Mouse (Mus musculus) liver, embryonic 15.5 days (tissue): ENCODE measurements around the gene Slc25a29. TPM values are rescaled to one million over a fixed set of nuclear protein-coding genes. Genes with fewer than 3 reads are reported as not detected.
"Not testable (repeated sequence)": the region's sequence is repeated elsewhere in the genome, so short reads cannot be mapped to it uniquely, and the experiment has no call there.

ENCODE experiments used
- ATAC-seq: fragments of 200-750 bp; cut with Nextera tagmentation; 2 replicates; pipeline ENCODE4 v1.8.0; 2017; ENCODE audit warnings: moderate number of reproducible peaks, mild to moderate bottlenecking, moderate library complexity; ENCODE audit not compliant: insufficient read depth
- H3K27ac ChIP-seq: fragments of 300-500 bp; sonication (generic); replicated peaks from 2 replicates; pipeline ENCODE4 v1.5.1; 2015; ENCODE audit warnings: mild to moderate bottlenecking, inconsistent platforms
- H3K27me3 ChIP-seq: fragments of 300-500 bp; sonication (generic); 2 replicates; pipeline ENCODE4 v1.6.1; 2015; ENCODE audit warnings: mild to moderate bottlenecking, inconsistent platforms
- H3K36me3 ChIP-seq: fragments of 300-500 bp; sonication (generic); replicated peaks from 2 replicates; pipeline ENCODE4 v1.6.1; 2015; ENCODE audit warnings: moderate library complexity, mild to moderate bottlenecking, inconsistent platforms
- H3K4me1 ChIP-seq: fragments of 300-500 bp; sonication (generic); replicated peaks from 2 replicates; pipeline ENCODE4 v1.6.1; 2015; ENCODE audit warnings: inconsistent platforms
- H3K4me2 ChIP-seq: fragments of 300-500 bp; sonication (generic); 2 replicates; pipeline ENCODE4 v1.6.1; 2015; ENCODE audit warnings: moderate library complexity, mild to moderate bottlenecking, inconsistent platforms
- H3K4me3 ChIP-seq: fragments of 300-500 bp; sonication (generic); replicated peaks from 2 replicates; pipeline ENCODE4 v1.5.1; 2015; ENCODE audit warnings: mild to moderate bottlenecking, inconsistent platforms
- H3K9ac ChIP-seq: fragments of 300-500 bp; sonication (generic); 2 replicates; pipeline ENCODE4 v1.6.1; 2015; ENCODE audit warnings: moderate library complexity, mild to moderate bottlenecking, inconsistent platforms
- H3K9me3 ChIP-seq: fragments of 300-500 bp; sonication (generic); replicated peaks from 2 replicates; pipeline ENCODE4 v1.6.1; 2016; ENCODE audit warnings: inconsistent platforms
- WGBS: fragments of 180-500 bp; shearing (Covaris S2); methylation state at CpG from one replicate; pipeline ENCODE4 v1.1.7; 2015; ENCODE audit warnings: mixed read lengths; ENCODE audit not compliant: insufficient replicate concordance; 5-methylcytosine and 5-hydroxymethylcytosine counted together
- polyA plus RNA-seq: library from polyadenylated mRNA; unstranded; fragments of >200 nt; fragmentation: Nextera tagmentation; extraction: Ambion mirVana; gene quantifications from 2 replicates; pipeline ENCODE4 v1.2.1, GENCODE M21; 2015

The Slc25a29 gene
- polyA plus RNA-seq, 1 experiment from 2014 or later, result 1.3 TPM

DNA sequence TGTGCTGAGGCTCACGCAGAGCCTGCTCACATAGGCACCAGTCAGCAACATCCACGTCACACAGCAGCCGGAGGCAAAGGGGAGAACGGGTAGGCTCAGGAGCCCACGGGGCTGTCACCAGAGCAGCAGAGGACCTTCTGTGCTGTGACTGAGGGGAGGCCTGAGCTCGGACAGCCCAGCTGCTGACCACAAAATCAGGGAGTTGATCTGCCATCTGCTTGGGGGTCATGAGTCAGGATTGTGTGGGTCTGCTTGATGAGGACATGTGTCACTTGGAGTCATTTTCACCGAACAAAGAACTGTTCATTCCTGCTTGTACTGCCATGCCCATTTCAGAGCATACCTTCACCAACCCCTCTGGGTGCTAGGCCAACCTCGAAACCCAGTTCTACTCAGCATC is 20.5 kb upstream of the Slc25a29 start:
- no peak for ATAC-seq
- no peak overlapping the region for H3K27ac ChIP-seq
- H3K9me3 ChIP-seq, result no peaks in the 10 kb centered on the region
- peak overlapping the region; percentile 24; the same call in 1 of the 2 replicates for H3K4me3 ChIP-seq
- H3K4me2 ChIP-seq, result peak overlapping the region; percentile 39
- peaks cover 8% of the 10 kb centered on the region; the same call in 1 of the 2 replicates for H3K36me3 ChIP-seq
- H3K4me1 ChIP-seq, result peaks cover 12% of the 10 kb centered on the region
- H3K9ac ChIP-seq, result peak overlapping the region; percentile 29; the same call in 1 of the 2 replicates
- no peaks in the 10 kb centered on the region for H3K27me3 ChIP-seq
- WGBS, result 67% methylated on average over 8 of the region's 8 CpGs

DNA sequence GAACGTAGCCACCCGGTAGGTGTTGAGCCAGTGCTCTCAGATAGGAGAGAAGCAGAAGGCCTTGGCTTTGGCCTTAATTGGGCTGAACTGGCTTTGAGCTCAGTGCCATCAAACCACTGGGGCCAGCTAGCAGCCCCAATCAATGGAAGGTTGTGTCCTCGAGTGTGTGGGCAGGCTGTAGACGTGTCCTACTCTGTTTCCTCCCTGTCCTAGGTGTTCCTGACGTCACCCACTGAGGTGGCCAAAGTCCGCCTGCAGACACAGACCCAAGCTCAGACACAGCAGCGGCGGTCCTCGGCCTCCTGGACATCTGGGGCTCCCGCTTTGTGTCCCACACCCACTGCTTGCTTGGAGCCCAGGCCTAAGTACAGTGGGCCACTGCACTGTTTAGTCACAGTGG is 19.4 kb upstream of the Slc25a29 start:
- Histone ChIP-seq H3K4me3 (peak overlapping the region; percentile 24), H3K4me1 (peaks cover 23% of the 10 kb centered on the region), H3K4me2 (peak overlapping the region; percentile 39), H3K36me3 (no peaks in the 10 kb centered on the region), H3K9ac (no peak overlapping the region), H3K27me3 (no peaks in the 10 kb centered on the region), H3K9me3 (no peaks in the 10 kb centered on the region), H3K27ac (peak overlapping the region; percentile 24; the same call in 1 of the 2 replicates)
- WGBS, result 70% methylated on average over 10 of the region's 10 CpGs
- ATAC-seq, result peak; percentile 65

DNA sequence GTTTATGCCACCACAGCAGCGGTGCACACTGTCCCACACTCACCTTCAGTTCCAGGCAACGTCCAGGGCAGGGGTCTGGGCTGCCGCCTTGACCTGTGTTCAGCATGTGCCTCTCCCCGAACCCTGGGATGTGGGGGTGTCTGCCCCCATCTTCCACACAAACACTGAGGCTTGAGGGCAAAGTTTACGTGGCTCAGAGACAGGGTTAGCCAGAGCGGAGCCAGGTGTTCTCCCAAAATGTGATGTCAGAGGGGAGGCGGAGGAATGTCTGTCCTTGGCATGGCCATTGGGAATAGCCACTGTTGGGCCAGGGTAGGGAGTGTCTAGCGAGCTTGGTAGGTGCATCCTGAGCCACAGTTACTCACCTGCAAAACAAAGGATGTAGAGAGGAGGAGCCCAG is 17.1 kb upstream of the Slc25a29 start:
- H3K4me3 ChIP-seq, result no peak overlapping the region
- H3K27me3 ChIP-seq, result no peaks in the 10 kb centered on the region
- no peak for ATAC-seq
- no peak overlapping the region for H3K27ac ChIP-seq
- no peak overlapping the region for H3K9ac ChIP-seq
- no peaks in the 10 kb centered on the region for H3K9me3 ChIP-seq
- no peaks in the 10 kb centered on the region for H3K36me3 ChIP-seq
- H3K4me1 ChIP-seq, result peaks cover 25% of the 10 kb centered on the region
- 74% methylated on average over 8 of the region's 8 CpGs for WGBS
- H3K4me2 ChIP-seq, result no peak overlapping the region

DNA sequence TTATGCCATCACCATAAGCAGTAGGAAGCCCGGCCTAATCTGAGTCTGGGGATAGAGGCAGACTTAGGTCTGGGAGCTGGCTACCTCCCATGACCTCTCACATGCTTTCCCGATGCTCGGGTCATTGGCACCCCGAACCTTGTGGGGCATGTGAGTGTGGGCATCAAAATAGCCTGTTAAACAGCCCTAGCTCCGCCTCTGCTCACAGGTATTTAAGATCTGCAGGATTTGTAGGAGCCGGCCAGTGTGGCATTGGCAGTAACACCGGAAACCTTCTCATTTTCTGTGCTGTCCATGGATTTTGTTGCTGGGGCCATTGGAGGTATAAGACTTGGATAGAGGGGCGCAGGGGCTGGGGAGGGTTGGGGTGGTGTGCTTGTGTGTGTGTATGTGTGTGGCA is 15.2 kb upstream of the Slc25a29 start:
- 77% methylated on average over 8 of the region's 8 CpGs for WGBS
- H3K9ac ChIP-seq, result no peak overlapping the region
- peak overlapping the region; percentile 70 for H3K27ac ChIP-seq

DNA sequence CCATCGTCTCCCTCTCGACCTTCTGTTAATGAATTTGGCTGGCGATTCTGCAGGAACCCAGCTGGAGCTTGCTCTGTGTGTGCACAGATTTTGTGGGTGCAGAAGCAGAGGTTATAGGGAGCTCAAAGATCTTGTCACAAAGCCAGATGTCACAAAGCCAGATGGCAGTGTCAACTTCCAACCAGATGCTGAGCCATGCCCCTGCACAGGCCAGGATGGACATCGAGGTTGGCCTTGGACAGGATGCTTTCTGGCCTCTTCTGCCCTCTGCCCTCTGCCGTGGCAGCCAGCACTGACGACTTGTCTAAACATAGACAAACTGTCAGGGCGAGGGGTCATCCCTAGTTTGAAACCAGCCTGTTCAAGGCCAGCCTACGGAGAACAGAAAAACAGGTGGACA is 14.4 kb upstream of the Slc25a29 start:
- no peaks in the 10 kb centered on the region for H3K9me3 ChIP-seq
- peak overlapping the region; percentile 70; the same call in 1 of the 2 replicates for H3K27ac ChIP-seq
- H3K4me1 ChIP-seq, result peaks cover 30% of the 10 kb centered on the region
- H3K36me3 ChIP-seq, result no peaks in the 10 kb centered on the region
- ATAC-seq, result peak; percentile 69
- H3K9ac ChIP-seq, result no peak overlapping the region
- no peak overlapping the region for H3K4me2 ChIP-seq
- WGBS, result 65% methylated on average over 8 of the region's 8 CpGs
- no peak overlapping the region for H3K4me3 ChIP-seq
- no peaks in the 10 kb centered on the region for H3K27me3 ChIP-seq

More for the DNA sequence above, 15.2 kb upstream of the Slc25a29 start:
- Histone ChIP-seq H3K4me2 (no peak overlapping the region), H3K9me3 (no peaks in the 10 kb centered on the region), H3K36me3 (no peaks in the 10 kb centered on the region), H3K4me1 (peaks cover 23% of the 10 kb centered on the region), H3K4me3 (no peak overlapping the region), H3K27me3 (no peaks in the 10 kb centered on the region)
- ATAC-seq, result no peak

DNA sequence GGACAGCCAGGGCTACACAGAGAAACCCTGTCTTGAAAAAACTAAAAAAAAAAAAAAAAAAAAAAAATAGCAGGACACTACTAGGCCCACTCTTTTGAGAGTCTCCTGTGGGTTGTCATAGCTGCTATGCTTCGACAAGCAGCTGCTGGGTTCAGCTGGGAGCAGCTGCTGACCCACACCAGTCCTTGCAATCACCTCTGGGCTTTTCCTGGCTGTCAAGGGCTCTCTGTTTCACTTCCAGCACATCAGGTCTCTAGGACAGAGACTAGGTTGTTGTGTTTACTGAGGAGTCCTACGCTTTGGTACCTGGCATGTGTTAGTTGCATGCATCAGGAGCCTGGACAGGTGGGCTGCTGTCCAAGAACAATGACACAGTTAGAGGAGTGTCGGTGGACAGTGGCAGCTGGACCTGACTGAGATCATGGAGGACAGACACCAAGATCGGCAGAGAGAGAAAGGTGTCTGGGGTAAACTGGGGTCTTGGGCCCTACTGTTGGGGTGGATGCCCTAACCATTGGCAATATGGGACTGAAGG is 13.9 kb upstream of the Slc25a29 start:
- no peak overlapping the region; the same call in 1 of the 2 replicates for H3K27ac ChIP-seq

DNA sequence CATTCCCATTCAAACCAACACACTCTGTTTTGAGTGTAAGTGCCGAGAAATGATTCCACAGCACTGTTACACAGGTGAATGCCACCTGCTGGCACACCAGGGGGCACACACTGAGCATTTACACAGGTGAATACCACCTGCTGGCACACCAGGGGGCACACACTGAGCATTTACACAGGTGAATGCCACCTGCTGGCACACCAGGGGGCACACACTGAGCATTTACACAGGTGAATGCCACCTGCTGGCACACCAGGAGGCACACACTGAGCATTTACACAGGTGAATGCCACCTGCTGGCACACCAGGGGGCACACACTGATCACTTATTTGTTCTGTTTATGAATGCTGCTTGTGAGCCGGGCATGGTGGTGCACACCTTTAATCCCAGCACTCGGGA is 12.3 kb upstream of the Slc25a29 start:
- not testable (repeated sequence) for H3K4me3 ChIP-seq, H3K9ac ChIP-seq, H3K27me3 ChIP-seq, H3K27ac ChIP-seq, ATAC-seq, H3K36me3 ChIP-seq, H3K9me3 ChIP-seq, H3K4me2 ChIP-seq
- 66% methylated on average over 3 of the region's 3 CpGs for WGBS
- peaks cover 42% of the 10 kb centered on the region for H3K4me1 ChIP-seq

More for the DNA sequence above, 13.9 kb upstream of the Slc25a29 start:
- Histone ChIP-seq H3K4me3 (no peak overlapping the region), H3K4me1 (peaks cover 36% of the 10 kb centered on the region), H3K9me3 (no peaks in the 10 kb centered on the region), H3K4me2 (no peak overlapping the region), H3K27me3 (no peaks in the 10 kb centered on the region), H3K9ac (no peak overlapping the region), H3K36me3 (peaks cover 3% of the 10 kb centered on the region; the same call in 1 of the 2 replicates)
- no peak for ATAC-seq
- 71% methylated on average over 4 of the region's 4 CpGs for WGBS

DNA sequence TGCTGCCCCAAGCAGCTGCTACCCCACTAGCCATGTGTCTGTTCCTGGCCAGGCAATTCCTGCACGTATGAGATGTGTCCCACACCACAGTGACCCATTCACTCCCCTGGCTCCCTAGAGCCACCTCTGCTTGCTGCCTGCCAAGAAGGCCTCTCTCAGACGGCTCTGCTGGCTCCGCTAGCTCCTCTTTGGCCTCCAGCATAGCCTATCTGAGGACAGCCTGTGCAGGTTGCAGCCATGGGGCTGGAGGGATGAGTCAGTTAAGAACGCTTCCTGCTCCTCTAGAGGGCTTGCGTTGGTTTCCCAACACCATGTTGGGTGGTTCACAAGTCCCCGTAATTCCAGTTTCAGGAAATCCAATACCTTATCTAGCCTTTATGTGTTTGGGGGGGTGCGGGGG is 7.0 kb upstream of the Slc25a29 start:
- Histone ChIP-seq H3K36me3 (peaks cover 15% of the 10 kb centered on the region; the same call in 1 of the 2 replicates), H3K9me3 (no peaks in the 10 kb centered on the region), H3K4me3 (no peak overlapping the region), H3K27ac (no peak overlapping the region), H3K4me1 (peaks cover 28% of the 10 kb centered on the region), H3K9ac (no peak overlapping the region), H3K27me3 (no peaks in the 10 kb centered on the region), H3K4me2 (no peak overlapping the region)
- ATAC-seq, result no peak
- WGBS, result 70% methylated on average over 7 of the region's 7 CpGs

DNA sequence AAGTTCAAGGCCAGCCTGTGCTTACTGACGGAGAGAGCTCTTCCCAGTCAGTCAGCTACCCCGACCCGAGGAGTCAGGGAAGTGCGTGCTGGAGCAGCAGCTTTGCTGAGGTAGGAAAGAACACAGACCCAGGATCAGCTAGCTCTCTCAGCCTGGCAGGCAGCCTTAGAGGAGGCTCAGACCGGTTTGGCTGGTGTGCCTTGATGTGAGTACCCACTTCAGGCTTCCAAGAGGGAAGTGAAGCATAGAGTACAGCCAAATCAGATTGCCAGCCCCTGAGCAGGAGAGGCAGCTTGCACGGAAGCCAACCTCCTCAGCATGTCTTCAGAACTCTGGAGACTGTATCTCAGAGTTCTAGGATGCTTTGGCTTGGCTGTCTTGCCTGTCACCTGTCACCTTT is 5.5 kb upstream of the Slc25a29 start:
- WGBS, result 77% methylated on average over 6 of the region's 6 CpGs
- H3K4me2 ChIP-seq, result no peak overlapping the region
- peaks cover 15% of the 10 kb centered on the region; the same call in 1 of the 2 replicates for H3K36me3 ChIP-seq
- no peak overlapping the region for H3K27ac ChIP-seq
- no peak overlapping the region for H3K4me3 ChIP-seq
- no peaks in the 10 kb centered on the region for H3K9me3 ChIP-seq
- H3K27me3 ChIP-seq, result no peaks in the 10 kb centered on the region
- no peak overlapping the region for H3K9ac ChIP-seq
- peaks cover 43% of the 10 kb centered on the region for H3K4me1 ChIP-seq
- no peak for ATAC-seq

DNA sequence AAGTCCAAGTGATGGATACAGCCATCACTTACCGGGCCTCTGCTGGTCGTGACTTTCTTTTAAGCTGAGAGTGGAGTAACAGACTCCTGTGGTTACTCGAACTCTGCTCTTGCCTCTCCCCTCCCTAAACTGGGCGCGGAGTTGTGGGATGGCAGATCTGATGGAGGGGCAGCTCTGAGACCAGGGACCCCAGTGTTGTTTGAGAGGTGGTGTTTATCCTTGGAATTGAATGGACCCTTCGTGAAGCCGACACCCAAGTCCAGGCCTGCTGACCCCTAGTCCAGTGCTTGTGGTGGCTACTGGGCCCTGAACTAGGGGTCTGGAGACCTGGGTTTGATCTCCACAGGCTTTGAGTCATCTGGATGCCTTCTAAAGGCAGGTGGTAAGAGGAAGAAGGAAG is 1.0 kb upstream of the Slc25a29 start:
- WGBS, result 37% methylated on average over 7 of the region's 7 CpGs
- Histone ChIP-seq H3K4me1 (peaks cover 44% of the 10 kb centered on the region), H3K27ac (no peak overlapping the region), H3K4me2 (peak overlapping the region; percentile 99), H3K36me3 (0 out of 2 replicates have a peak, but pooled peaks cover 3% of the 10 kb centered on the region), H3K4me3 (peak overlapping the region; percentile 67), H3K27me3 (peaks cover 6% of the 10 kb centered on the region; the same call in 1 of the 2 replicates), H3K9me3 (no peaks in the 10 kb centered on the region), H3K9ac (peak overlapping the region; percentile 64)
- no peak for ATAC-seq

DNA sequence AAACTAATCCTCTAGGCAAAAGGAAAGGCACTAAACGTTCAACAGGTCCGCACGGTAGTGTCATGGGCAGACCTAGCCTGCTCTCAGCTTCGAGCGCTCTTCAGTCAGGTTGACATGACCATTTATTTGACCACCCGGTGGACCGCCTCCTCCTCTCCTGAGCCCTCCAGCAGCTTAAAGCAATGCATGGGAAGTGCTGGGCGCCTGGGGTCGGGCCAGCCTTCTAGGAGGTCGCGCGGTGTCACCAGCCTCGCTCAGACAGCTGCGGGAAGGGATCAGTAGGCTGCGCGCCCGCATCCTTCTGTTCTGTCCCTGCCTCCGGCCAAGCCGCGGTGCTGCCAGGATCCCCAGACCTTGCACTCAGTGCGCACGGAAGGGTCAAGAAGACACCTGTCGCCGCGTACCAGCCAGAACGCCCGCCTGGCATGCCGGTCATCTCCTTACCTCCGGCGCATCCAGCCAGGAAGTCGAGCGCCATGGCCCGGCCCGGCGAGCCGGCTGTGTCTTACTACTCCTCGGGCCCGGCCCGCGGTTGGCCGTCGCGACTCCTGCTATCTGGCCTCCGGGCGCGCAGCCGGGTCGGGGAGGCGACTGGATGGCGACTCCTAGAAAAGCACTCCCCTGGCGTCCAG is 359 bp downstream of the Slc25a29 start:
- WGBS, result 6% methylated on average over 51 of the region's 51 CpGs
- Histone ChIP-seq H3K4me1 (peaks cover 44% of the 10 kb centered on the region), H3K9ac (peak overlapping the region; percentile 61), H3K4me3 (peak overlapping the region; percentile 67), H3K9me3 (no peaks in the 10 kb centered on the region), H3K27ac (peak overlapping the region; percentile 61; the same call in 1 of the 2 replicates), H3K36me3 (no peaks in the 10 kb centered on the region), H3K4me2 (peak overlapping the region; percentile 99), H3K27me3 (peaks cover 6% of the 10 kb centered on the region; the same call in 1 of the 2 replicates)
- ATAC-seq, result peak; percentile 1
